7 mouse cellular contexts compared by ENCODE assay signal in genomic region chr8:70682193-70682592, GRCm38 (mm10). TPM values are rescaled to one million over a fixed set of nuclear protein-coding genes. Genes with fewer than 3 reads are reported as not detected.
DNase-seq lines count a peak whose midpoint lies in the region; ATAC-seq and TF ChIP-seq lines count a peak whose summit lies in the region.

No protein-coding gene starts in this region.

- H3K4me2 ChIP-seq in embryonic facial prominence, embryonic 15.5 days (replicated peaks) = peak overlapping the region; percentile 44
- peak overlapping the region; percentile 30; the same call in 1 of the 2 replicates for H3K4me2 ChIP-seq in liver, embryonic 14.5 days (ENCODE audit: low read depth)

- ATAC-seq in embryonic facial prominence, embryonic 15.5 days (ENCODE audit: insufficient number of reproducible peaks, low FRiP score, low TSS enrichment, low read depth) = peak; percentile 68
- ATAC-seq in liver, embryonic 14.5 days (ENCODE audit: insufficient read depth) = no peak

- peaks cover 30% of the 10 kb centered on the region for H3K36me3 ChIP-seq in embryonic facial prominence, embryonic 15.5 days
- peaks cover 6% of the 10 kb centered on the region for H3K36me3 ChIP-seq in liver, embryonic 14.5 days (replicated peaks; ENCODE audit: control insufficient read depth, insufficient read depth, low read depth)

- intact Hi-C loops in heart, postnatal 25 days (cut with DNase I) = no loop called here

- H3K27me3 ChIP-seq in embryonic facial prominence, embryonic 15.5 days = no peaks in the 10 kb centered on the region
- no peaks in the 10 kb centered on the region for H3K27me3 ChIP-seq in liver, embryonic 14.5 days (ENCODE audit: control insufficient read depth, insufficient read depth, low read length)

- 0 out of 2 replicates have a peak overlapping the region, but pooled peaks have one; percentile 7 for H3K9ac ChIP-seq in embryonic facial prominence, embryonic 15.5 days
- H3K9ac ChIP-seq in liver, embryonic 14.5 days (replicated peaks) = no peak overlapping the region

- H3K4me3 ChIP-seq in embryonic facial prominence, embryonic 15.5 days (replicated peaks) = peak overlapping the region; percentile 17; the same call in 1 of the 2 replicates
- H3K4me3 ChIP-seq in liver, embryonic 14.5 days (ENCODE audit: insufficient read depth in 1 of 2, low read depth in 2 of 2, low read length in 2 of 2) = no peak overlapping the region

- TF ChIP-seq CTCF in liver, embryonic 14.5 days (IDR thresholded peaks at IDR 0.05; ENCODE audit: low read depth) = peak; percentile 26; the same call in 1 of the 2 replicates

- WGBS in embryonic facial prominence, embryonic 15.5 days = 2% methylated on average over 19 of the region's 19 CpGs
- WGBS in liver, embryonic 14.5 days (ENCODE audit: insufficient replicate concordance) = 14% methylated on average over 19 of the region's 19 CpGs

- no peaks in the 10 kb centered on the region for H3K9me3 ChIP-seq in embryonic facial prominence, embryonic 15.5 days (replicated peaks)
- no peaks in the 10 kb centered on the region for H3K9me3 ChIP-seq in liver, embryonic 14.5 days (ENCODE audit: control insufficient read depth, low read length)

- DNase-seq in 3T3-L1 (ENCODE audit: low read depth, low spot score) (peak; percentile 89), ES-CJ7 (ENCODE audit: low read depth, low spot score) (peak; percentile 72)
- peak; percentile 84 for DNase-seq in heart, postnatal 25 days (ENCODE audit: low spot score)
- no peak for DNase-seq in liver, embryonic 14.5 days (ENCODE audit: low read depth in 3 of 3, low spot score in 3 of 3)
- DNase-seq in right cerebral cortex, postnatal 36 days (ENCODE audit: low spot score in 2 of 2) = peak; percentile 66 to 68
- DNase-seq in layer of hippocampus, postnatal 36 days = no peak

- peak overlapping the region; percentile 69 for H3K27ac ChIP-seq in embryonic facial prominence, embryonic 15.5 days (replicated peaks)
- no peak overlapping the region for H3K27ac ChIP-seq in liver, embryonic 14.5 days

- peaks cover 22% of the 10 kb centered on the region for H3K4me1 ChIP-seq in embryonic facial prominence, embryonic 15.5 days
- peaks cover 17 to 19% of the 10 kb centered on the region in 2 experiments for H3K4me1 ChIP-seq in liver, embryonic 14.5 days (replicated peaks; ENCODE audit: control insufficient read depth in 2 of 2, insufficient read depth in 2 of 2, low read length in 1 of 2)

- TF ChIP-seq EP300 in liver, embryonic 14.5 days (IDR thresholded peaks at IDR 0.05; ENCODE audit: low read depth) = no peak

RNA-seq across cellular contexts. Expression of gene Lsm4, which starts 9.1 kb away (rescaled TPM):
- polyA plus RNA-seq in embryonic facial prominence, embryonic 15.5 days (2015; fragmentation: Nextera tagmentation; extraction: Ambion mirVana) = 243 and 244 TPM in 2 replicates
- total RNA-seq in heart, postnatal 25 days (2021) = 10 to 100 TPM; 60.6 to 62.9 TPM
- 134 and 478 TPM in 2 replicates for polyA plus RNA-seq in liver, embryonic 14.5 days (2012; rRNA removed)
- polyA plus RNA-seq in liver, embryonic 14.5 days (2014; fragmentation: Nextera tagmentation; extraction: Ambion mirVana) = 160 and 176 TPM in 2 replicates
- 10 to 100 TPM; 60.3 to 68.5 TPM for total RNA-seq in layer of hippocampus, postnatal 36 days (2021)

RNA-seq across cellular contexts. Expression of gene Jund, which starts 16.6 kb away (rescaled TPM):
- polyA plus RNA-seq in embryonic facial prominence, embryonic 15.5 days (2015; fragmentation: Nextera tagmentation; extraction: Ambion mirVana) = 97.7 and 99.6 TPM in 2 replicates
- 100 to 1,000 TPM; 136 to 141 TPM for total RNA-seq in heart, postnatal 25 days (2021)
- 28.4 and 29.4 TPM in 2 replicates for polyA plus RNA-seq in liver, embryonic 14.5 days (2012; rRNA removed)
- 20.3 and 21.8 TPM in 2 replicates for polyA plus RNA-seq in liver, embryonic 14.5 days (2014; fragmentation: Nextera tagmentation; extraction: Ambion mirVana)
- total RNA-seq in layer of hippocampus, postnatal 36 days (2021) = 100 to 1,000 TPM; 157 to 183 TPM

RNA-seq across cellular contexts. Expression of gene Iqcn, which starts 21.1 kb away (rescaled TPM):
- 0.03 and 0.04 TPM in 2 replicates for polyA plus RNA-seq in embryonic facial prominence, embryonic 15.5 days (2015; fragmentation: Nextera tagmentation; extraction: Ambion mirVana)
- total RNA-seq in heart, postnatal 25 days (2021) = not detected
- not detected in 2 replicates for polyA plus RNA-seq in liver, embryonic 14.5 days (2012; rRNA removed)
- polyA plus RNA-seq in liver, embryonic 14.5 days (2014; fragmentation: Nextera tagmentation; extraction: Ambion mirVana) = not detected in 2 replicates
- under 1 TPM; 0.08 to 0.10 TPM for total RNA-seq in layer of hippocampus, postnatal 36 days (2021)

RNA-seq across cellular contexts. Expression of gene Pgpep1, which starts 22.0 kb away (rescaled TPM):
- 52.1 and 56.6 TPM in 2 replicates for polyA plus RNA-seq in embryonic facial prominence, embryonic 15.5 days (2015; fragmentation: Nextera tagmentation; extraction: Ambion mirVana)
- total RNA-seq in heart, postnatal 25 days (2021) = 10 to 100 TPM; 46.8 to 47.5 TPM
- 7.6 and 8.6 TPM in 2 replicates for polyA plus RNA-seq in liver, embryonic 14.5 days (2012; rRNA removed)
- polyA plus RNA-seq in liver, embryonic 14.5 days (2014; fragmentation: Nextera tagmentation; extraction: Ambion mirVana) = 19.8 and 23.5 TPM in 2 replicates
- 10 to 100 TPM; 23.1 TPM for total RNA-seq in layer of hippocampus, postnatal 36 days (2021)

RNA-seq across cellular contexts. Expression of gene Gm3336, which starts 36.1 kb away (rescaled TPM):
- polyA plus RNA-seq in embryonic facial prominence, embryonic 15.5 days (2015; fragmentation: Nextera tagmentation; extraction: Ambion mirVana) = not detected in 2 replicates
- not detected for total RNA-seq in heart, postnatal 25 days (2021)
- polyA plus RNA-seq in liver, embryonic 14.5 days (2012; rRNA removed) = 0.04 TPM in 1 of 2 replicates, not detected in the other
- 0.11 TPM in 2 replicates for polyA plus RNA-seq in liver, embryonic 14.5 days (2014; fragmentation: Nextera tagmentation; extraction: Ambion mirVana)
- not detected for total RNA-seq in layer of hippocampus, postnatal 36 days (2021)

Comparison
In these comparisons a context has a peak if more than half of its experiments do, and no peak if none do; other contexts are left out.
1. DNase-seq: peak in 3T3-L1 (single experiment), ES-CJ7 (single experiment), heart, postnatal 25 days (single experiment) and right cerebral cortex, postnatal 36 days (2 of 2); none in liver, embryonic 14.5 days (0 of 3) and layer of hippocampus, postnatal 36 days (0 of 2).